17 mouse cellular contexts compared by ENCODE assay signal in the genomic region with DNA sequence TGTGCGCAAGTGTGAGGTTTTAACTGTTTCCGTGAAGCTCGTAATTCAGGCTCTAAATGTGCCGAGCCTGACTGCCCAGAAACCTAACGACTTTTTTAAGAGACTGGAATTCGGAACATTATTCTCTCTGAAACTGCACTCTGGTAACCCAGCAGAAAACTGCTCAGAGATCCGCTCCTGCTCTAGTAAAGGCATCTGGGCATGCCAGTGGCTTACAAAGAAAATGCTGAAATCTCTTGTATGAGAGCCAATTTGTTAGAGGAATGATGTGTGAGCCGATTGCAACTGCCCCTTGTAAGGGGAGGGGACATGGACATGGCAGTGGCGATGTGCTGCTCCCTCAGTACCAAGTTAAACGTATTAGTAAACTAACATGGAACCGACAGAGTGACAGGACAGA.
DNase-seq lines count a peak whose midpoint lies in the region; ATAC-seq and TF ChIP-seq lines count a peak whose summit lies in the region.
"Had no signal": no experiment of that assay in that cellular context is flagged by ENCODE, and none has a peak within 500 bp of the region (broad histone marks: within the 10 kb centered on the region; RNA-seq: fewer than 3 reads in every experiment).

No protein-coding gene starts in this region.

- intact Hi-C loops in gastrocnemius, adult 2 months (cut with DNase I) = no loop called here

- no peaks in the 10 kb centered on the region for H3K27me3 ChIP-seq in kidney, embryonic 16.5 days (ENCODE audit: insufficient read depth, low read length)
- H3K27me3 ChIP-seq in neural tube, embryonic 12.5 days (replicated peaks) = no peaks in the 10 kb centered on the region
- H3K27me3 ChIP-seq in neural tube, embryonic 15.5 days (replicated peaks) = no peaks in the 10 kb centered on the region
- H3K27me3 ChIP-seq: embryonic facial prominence, embryonic 15.5 days; stomach, embryonic 15.5 days had no signal

- peak overlapping the region; percentile 34 for H3K4me3 ChIP-seq in gastrocnemius, adult 2 months
- 0 out of 2 replicates have a peak overlapping the region, but pooled peaks have one; percentile 4 for H3K4me3 ChIP-seq in kidney, embryonic 16.5 days (ENCODE audit: low read length)
- no peak overlapping the region for H3K4me3 ChIP-seq in neural tube, embryonic 12.5 days
- no peak overlapping the region for H3K4me3 ChIP-seq in neural tube, embryonic 15.5 days (replicated peaks)
- H3K4me3 ChIP-seq: embryonic facial prominence, embryonic 15.5 days; stomach, embryonic 15.5 days had no signal

- no peak for DNase-seq in gastrocnemius, adult 2 months
- DNase-seq in gastrocnemius, postnatal 4 days (ENCODE audit: low spot score in 2 of 2) = no peak
- no peak for DNase-seq in kidney, adult 8-10 months
- DNase-seq in neural tube, embryonic 10.5 days (ENCODE audit: extremely low spot score, low spot score) = no peak
- no peak for DNase-seq in urinary bladder, postnatal 14 days (ENCODE audit: low spot score)
- DNase-seq: adrenal gland, postnatal 25 days; cerebellum, adult 11-12 months; forebrain, postnatal 0 days; heart, postnatal 10 days; kidney, postnatal 36 days; liver, postnatal 0 days; thymus, postnatal 4 days had no signal

- H3K36me3 ChIP-seq in kidney, embryonic 16.5 days (ENCODE audit: insufficient read depth, low read length) = no peaks in the 10 kb centered on the region
- H3K36me3 ChIP-seq in neural tube, embryonic 12.5 days = no peaks in the 10 kb centered on the region
- H3K36me3 ChIP-seq in neural tube, embryonic 15.5 days = no peaks in the 10 kb centered on the region
- H3K36me3 ChIP-seq: embryonic facial prominence, embryonic 15.5 days; stomach, embryonic 15.5 days had no signal

- 0 out of 2 replicates have a peak overlapping the region, but pooled peaks have one; percentile 12 for H3K9ac ChIP-seq in kidney, embryonic 16.5 days (replicated peaks; ENCODE audit: low read length)
- no peak overlapping the region for H3K9ac ChIP-seq in neural tube, embryonic 12.5 days
- H3K9ac ChIP-seq in neural tube, embryonic 15.5 days (replicated peaks) = no peak overlapping the region
- H3K9ac ChIP-seq: embryonic facial prominence, embryonic 15.5 days; forebrain, postnatal 0 days; liver, postnatal 0 days; stomach, embryonic 15.5 days had no signal

- H3K4me1 ChIP-seq in kidney, embryonic 16.5 days (ENCODE audit: insufficient read depth, low read length) = peaks cover 21% of the 10 kb centered on the region
- H3K4me1 ChIP-seq in neural tube, embryonic 12.5 days = peaks cover 11% of the 10 kb centered on the region; the same call in 1 of the 2 replicates
- peaks cover 27% of the 10 kb centered on the region for H3K4me1 ChIP-seq in neural tube, embryonic 15.5 days

- H3K27ac ChIP-seq in gastrocnemius, adult 2 months = peak overlapping the region; percentile 93
- H3K27ac ChIP-seq in kidney, embryonic 16.5 days (ENCODE audit: low read length) = peak overlapping the region; percentile 54
- no peak overlapping the region for H3K27ac ChIP-seq in neural tube, embryonic 12.5 days
- H3K27ac ChIP-seq in neural tube, embryonic 15.5 days (replicated peaks) = peak overlapping the region; percentile 10; the same call in 1 of the 2 replicates
- H3K27ac ChIP-seq: embryonic facial prominence, embryonic 15.5 days; stomach, embryonic 15.5 days had no signal

- ATAC-seq in kidney, embryonic 16.5 days (ENCODE audit: low FRiP score, low TSS enrichment) = no peak
- ATAC-seq in neural tube, embryonic 12.5 days (ENCODE audit: low FRiP score, low read depth) = no peak
- ATAC-seq in neural tube, embryonic 15.5 days (ENCODE audit: low FRiP score) = no peak; the same call in 1 of the 2 replicates
- ATAC-seq: forebrain, postnatal 0 days; liver, postnatal 0 days had no signal

- WGBS in kidney, embryonic 16.5 days = 19% methylated on average over 11 of the region's 11 CpGs
- 37% methylated on average over 11 of the region's 11 CpGs for WGBS in neural tube, embryonic 12.5 days
- WGBS in neural tube, embryonic 15.5 days = 29% methylated on average over 11 of the region's 11 CpGs

- no peaks in the 10 kb centered on the region for H3K9me3 ChIP-seq in kidney, embryonic 16.5 days (ENCODE audit: low read length)
- H3K9me3 ChIP-seq in neural tube, embryonic 12.5 days = no peaks in the 10 kb centered on the region
- H3K9me3 ChIP-seq in neural tube, embryonic 15.5 days (replicated peaks) = no peaks in the 10 kb centered on the region
- H3K9me3 ChIP-seq: embryonic facial prominence, embryonic 15.5 days; stomach, embryonic 15.5 days had no signal

- peak overlapping the region; percentile 47 for H3K4me2 ChIP-seq in kidney, embryonic 16.5 days (replicated peaks; ENCODE audit: low read depth, low read length)
- peak overlapping the region; percentile 24; the same call in 1 of the 2 replicates for H3K4me2 ChIP-seq in neural tube, embryonic 12.5 days (replicated peaks)
- H3K4me2 ChIP-seq in neural tube, embryonic 15.5 days = no peak overlapping the region
- H3K4me2 ChIP-seq: embryonic facial prominence, embryonic 15.5 days; stomach, embryonic 15.5 days had no signal

- no peak for TF ChIP-seq CTCF in gastrocnemius, adult 2 months (IDR thresholded peaks at IDR 0.05)

Comparison
In these comparisons a context has a peak if more than half of its experiments do, and no peak if none do; other contexts are left out.
1. H3K4me3 ChIP-seq: peak in gastrocnemius, adult 2 months (single experiment) and kidney, embryonic 16.5 days (single experiment); none in neural tube, embryonic 12.5 days (single experiment) and neural tube, embryonic 15.5 days (single experiment).